Mouse (Mus musculus): ENCODE measurements at regions not wholly inside any gene's neighbourhood (a gene's known extent, or its start where the extent isn't known, plus 50 kb on each side); places are given as distances from the start of the nearest gene placed in this dataset.

DNA sequence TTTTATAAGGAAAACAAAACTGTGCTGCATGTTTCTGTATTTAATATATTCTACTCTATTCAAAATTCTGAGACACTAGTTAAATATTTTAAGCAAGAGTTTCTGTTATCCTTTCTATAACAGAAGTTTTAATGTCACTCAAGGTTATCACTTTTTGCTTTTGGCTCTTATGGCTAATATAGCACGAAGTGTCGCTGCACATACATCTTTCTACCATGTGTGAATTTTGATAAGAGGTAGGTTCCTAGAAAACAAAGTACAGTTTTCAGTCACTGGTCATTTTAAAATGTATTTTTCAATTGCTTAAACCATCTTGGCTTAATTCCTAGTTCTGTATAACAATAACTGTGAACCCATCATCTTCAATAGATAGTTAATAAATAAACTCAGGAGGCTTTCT is 129.1 kb upstream of the B430305J03Rik start:
- WGBS = 93% methylated on average over 2 of the region's 2 CpGs
- no peaks in the 10 kb centered on the region for H3K4me1 ChIP-seq (ENCODE audit: control insufficient read depth, insufficient read depth, low read length)

GRCm38 (mm10) chr3:61486808-61487389 is 121.1 kb upstream of the B430305J03Rik start:
- H3K4me3 ChIP-seq (ENCODE audit: low read length) = no peak overlapping the region
- 89% methylated on average over 5 of the region's 5 CpGs for WGBS
- H3K27me3 ChIP-seq (ENCODE audit: control insufficient read depth, insufficient read depth, low read length) = no peaks in the 10 kb centered on the region
- no peak overlapping the region for H3K27ac ChIP-seq (ENCODE audit: low read depth, low read length)
- no peak overlapping the region for H3K4me2 ChIP-seq (replicated peaks; ENCODE audit: low read depth, low read length)
- no peaks in the 10 kb centered on the region for H3K9me3 ChIP-seq (ENCODE audit: control insufficient read depth, low read length)
- no peaks in the 10 kb centered on the region for H3K4me1 ChIP-seq (ENCODE audit: control insufficient read depth, insufficient read depth, low read length)
- no peaks in the 10 kb centered on the region for H3K36me3 ChIP-seq (ENCODE audit: control insufficient read depth, insufficient read depth, low read length)
- no peak overlapping the region for H3K9ac ChIP-seq (ENCODE audit: low read depth, low read length)
- ATAC-seq (ENCODE audit: low FRiP score, low TSS enrichment) = no peak

More for the DNA sequence above, 129.1 kb upstream of the B430305J03Rik start:
- no peaks in the 10 kb centered on the region for H3K9me3 ChIP-seq (ENCODE audit: control insufficient read depth, low read length)
- no peak overlapping the region for H3K4me3 ChIP-seq (ENCODE audit: low read length)
- ATAC-seq (ENCODE audit: low FRiP score, low TSS enrichment) = no peak
- no peak overlapping the region for H3K9ac ChIP-seq (ENCODE audit: low read depth, low read length)
- H3K36me3 ChIP-seq (ENCODE audit: control insufficient read depth, insufficient read depth, low read length) = no peaks in the 10 kb centered on the region
- no peak overlapping the region for H3K4me2 ChIP-seq (replicated peaks; ENCODE audit: low read depth, low read length)
- no peaks in the 10 kb centered on the region for H3K27me3 ChIP-seq (ENCODE audit: control insufficient read depth, insufficient read depth, low read length)
- no peak overlapping the region for H3K27ac ChIP-seq (ENCODE audit: low read depth, low read length)

- no peak overlapping the region for H3K27ac ChIP-seq (ENCODE audit: low read depth, low read length)
- H3K4me2 ChIP-seq (replicated peaks; ENCODE audit: low read depth, low read length) = no peak overlapping the region
- H3K4me1 ChIP-seq (ENCODE audit: control insufficient read depth, insufficient read depth, low read length) = no peaks in the 10 kb centered on the region
- no peak for ATAC-seq (ENCODE audit: low FRiP score, low TSS enrichment)
- H3K4me3 ChIP-seq (ENCODE audit: low read length) = no peak overlapping the region
- WGBS = 69% methylated on average over 3 of the region's 3 CpGs
- no peaks in the 10 kb centered on the region for H3K36me3 ChIP-seq (ENCODE audit: control insufficient read depth, insufficient read depth, low read length)
- no peaks in the 10 kb centered on the region for H3K9me3 ChIP-seq (ENCODE audit: control insufficient read depth, low read length)
- no peak overlapping the region for H3K9ac ChIP-seq (ENCODE audit: low read depth, low read length)
- H3K27me3 ChIP-seq (ENCODE audit: control insufficient read depth, insufficient read depth, low read length) = no peaks in the 10 kb centered on the region
Measured at GRCm38 (mm10) chr3:61478861-61479584, 113.3 kb upstream of the B430305J03Rik start.

- H3K4me1 ChIP-seq (ENCODE audit: control insufficient read depth, insufficient read depth, low read length) = no peaks in the 10 kb centered on the region
- H3K4me2 ChIP-seq (replicated peaks; ENCODE audit: low read depth, low read length) = no peak overlapping the region
- H3K36me3 ChIP-seq (ENCODE audit: control insufficient read depth, insufficient read depth, low read length) = no peaks in the 10 kb centered on the region
- no peak overlapping the region for H3K27ac ChIP-seq (ENCODE audit: low read depth, low read length)
- H3K9ac ChIP-seq (ENCODE audit: low read depth, low read length) = no peak overlapping the region
- no peaks in the 10 kb centered on the region for H3K27me3 ChIP-seq (ENCODE audit: control insufficient read depth, insufficient read depth, low read length)
- no peak overlapping the region for H3K4me3 ChIP-seq (ENCODE audit: low read length)
- no peak for ATAC-seq (ENCODE audit: low FRiP score, low TSS enrichment)
- 64% methylated on average over 2 of the region's 2 CpGs for WGBS
- H3K9me3 ChIP-seq (ENCODE audit: control insufficient read depth, low read length) = no peaks in the 10 kb centered on the region
Measured at GRCm38 (mm10) chr3:61475018-61475417, 109.3 kb upstream of the B430305J03Rik start.

GRCm38 (mm10) chr3:61467158-61467557 is 101.4 kb upstream of the B430305J03Rik start:
- H3K9ac ChIP-seq (ENCODE audit: low read depth, low read length) = no peak overlapping the region
- H3K9me3 ChIP-seq (ENCODE audit: control insufficient read depth, low read length) = no peaks in the 10 kb centered on the region
- H3K27ac ChIP-seq (ENCODE audit: low read depth, low read length) = no peak overlapping the region
- H3K27me3 ChIP-seq (ENCODE audit: control insufficient read depth, insufficient read depth, low read length) = no peaks in the 10 kb centered on the region
- no peak overlapping the region for H3K4me3 ChIP-seq (ENCODE audit: low read length)
- WGBS = 41% methylated on average over 3 of the region's 3 CpGs
- no peaks in the 10 kb centered on the region for H3K36me3 ChIP-seq (ENCODE audit: control insufficient read depth, insufficient read depth, low read length)
- H3K4me2 ChIP-seq (replicated peaks; ENCODE audit: low read depth, low read length) = no peak overlapping the region
- H3K4me1 ChIP-seq (ENCODE audit: control insufficient read depth, insufficient read depth, low read length) = no peaks in the 10 kb centered on the region
- ATAC-seq (ENCODE audit: low FRiP score, low TSS enrichment) = peak; percentile 71; the same call in 1 of the 2 replicates

DNA sequence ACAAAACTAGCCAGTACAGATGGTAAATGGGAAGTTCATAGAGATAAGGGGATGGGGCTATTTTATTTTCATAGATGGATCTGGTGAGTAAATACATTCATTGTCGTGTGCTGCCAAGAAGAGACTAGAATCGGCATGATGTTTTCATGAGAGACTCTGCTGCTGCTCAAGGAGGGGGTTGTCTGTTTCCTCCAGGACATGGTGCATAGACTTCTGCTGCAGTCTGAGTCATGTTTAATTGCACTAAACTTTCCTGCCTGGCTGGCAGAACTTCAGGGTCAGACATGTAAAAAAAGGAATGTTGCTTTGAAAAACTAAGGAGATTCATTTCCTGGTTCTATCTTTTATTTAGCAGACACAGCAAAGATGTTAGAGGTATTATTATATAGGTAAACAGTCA is 100.9 kb upstream of the B430305J03Rik start:
- H3K27ac ChIP-seq (ENCODE audit: low read depth, low read length) = no peak overlapping the region
- no peaks in the 10 kb centered on the region for H3K36me3 ChIP-seq (ENCODE audit: control insufficient read depth, insufficient read depth, low read length)
- H3K9me3 ChIP-seq (ENCODE audit: control insufficient read depth, low read length) = no peaks in the 10 kb centered on the region
- no peak for ATAC-seq (ENCODE audit: low FRiP score, low TSS enrichment)
- no peak overlapping the region for H3K9ac ChIP-seq (ENCODE audit: low read depth, low read length)
- no peak overlapping the region for H3K4me3 ChIP-seq (ENCODE audit: low read length)
- 87% methylated on average over 2 of the region's 2 CpGs for WGBS
- H3K27me3 ChIP-seq (ENCODE audit: control insufficient read depth, insufficient read depth, low read length) = no peaks in the 10 kb centered on the region
- H3K4me1 ChIP-seq (ENCODE audit: control insufficient read depth, insufficient read depth, low read length) = no peaks in the 10 kb centered on the region
- no peak overlapping the region for H3K4me2 ChIP-seq (replicated peaks; ENCODE audit: low read depth, low read length)

GRCm38 (mm10) chr3:61460076-61460475 is 94.3 kb upstream of the B430305J03Rik start:
- ATAC-seq (ENCODE audit: low FRiP score, low TSS enrichment) = no peak

GRCm38 (mm10) chr3:61456598-61456997 is 90.8 kb upstream of the B430305J03Rik start:
- Histone ChIP-seq H3K9me3 (ENCODE audit: control insufficient read depth, low read length) (no peaks in the 10 kb centered on the region), H3K27ac (ENCODE audit: low read depth, low read length) (no peak overlapping the region), H3K4me3 (ENCODE audit: low read length) (no peak overlapping the region), H3K4me2 (replicated peaks; ENCODE audit: low read depth, low read length) (no peak overlapping the region), H3K36me3 (ENCODE audit: control insufficient read depth, insufficient read depth, low read length) (no peaks in the 10 kb centered on the region), H3K27me3 (ENCODE audit: control insufficient read depth, insufficient read depth, low read length) (no peaks in the 10 kb centered on the region), H3K9ac (ENCODE audit: low read depth, low read length) (no peak overlapping the region), H3K4me1 (ENCODE audit: control insufficient read depth, insufficient read depth, low read length) (no peaks in the 10 kb centered on the region)
- 84% methylated on average over 2 of the region's 2 CpGs for WGBS
- no peak for ATAC-seq (ENCODE audit: low FRiP score, low TSS enrichment)

More at GRCm38 (mm10) chr3:61460076-61460475, 94.3 kb upstream of the B430305J03Rik start:
- Histone ChIP-seq H3K27me3 (ENCODE audit: control insufficient read depth, insufficient read depth, low read length) (no peaks in the 10 kb centered on the region), H3K9ac (ENCODE audit: low read depth, low read length) (no peak overlapping the region), H3K4me3 (ENCODE audit: low read length) (no peak overlapping the region), H3K27ac (ENCODE audit: low read depth, low read length) (no peak overlapping the region), H3K4me2 (replicated peaks; ENCODE audit: low read depth, low read length) (no peak overlapping the region), H3K36me3 (ENCODE audit: control insufficient read depth, insufficient read depth, low read length) (no peaks in the 10 kb centered on the region), H3K4me1 (ENCODE audit: control insufficient read depth, insufficient read depth, low read length) (no peaks in the 10 kb centered on the region), H3K9me3 (ENCODE audit: control insufficient read depth, low read length) (no peaks in the 10 kb centered on the region)

GRCm38 (mm10) chr3:61442000-61442739 is 76.4 kb upstream of the B430305J03Rik start:
- H3K4me3 ChIP-seq (ENCODE audit: low read length) = no peak overlapping the region
- no peak overlapping the region for H3K9ac ChIP-seq (ENCODE audit: low read depth, low read length)
- H3K36me3 ChIP-seq (ENCODE audit: control insufficient read depth, insufficient read depth, low read length) = no peaks in the 10 kb centered on the region
- no peak for ATAC-seq (ENCODE audit: low FRiP score, low TSS enrichment)
- H3K4me2 ChIP-seq (replicated peaks; ENCODE audit: low read depth, low read length) = no peak overlapping the region
- no peak overlapping the region for H3K27ac ChIP-seq (ENCODE audit: low read depth, low read length)
- H3K9me3 ChIP-seq (ENCODE audit: control insufficient read depth, low read length) = no peaks in the 10 kb centered on the region
- H3K27me3 ChIP-seq (ENCODE audit: control insufficient read depth, insufficient read depth, low read length) = no peaks in the 10 kb centered on the region
- 66% methylated on average over 2 of the region's 2 CpGs for whole genome bisulfite sequencing
- no peaks in the 10 kb centered on the region for H3K4me1 ChIP-seq (ENCODE audit: control insufficient read depth, insufficient read depth, low read length)
